Mouse (Mus musculus): Measurements from ENCODE around the gene 4430402I18Rik. TPM values are rescaled to one million over a fixed set of nuclear protein-coding genes. Genes with fewer than 3 reads are reported as not detected.

4430402I18Rik gene
- total and polyA plus RNA-seq, 3 experiments, result 0.14 to 0.51 (median 0.15) TPM

DNA sequence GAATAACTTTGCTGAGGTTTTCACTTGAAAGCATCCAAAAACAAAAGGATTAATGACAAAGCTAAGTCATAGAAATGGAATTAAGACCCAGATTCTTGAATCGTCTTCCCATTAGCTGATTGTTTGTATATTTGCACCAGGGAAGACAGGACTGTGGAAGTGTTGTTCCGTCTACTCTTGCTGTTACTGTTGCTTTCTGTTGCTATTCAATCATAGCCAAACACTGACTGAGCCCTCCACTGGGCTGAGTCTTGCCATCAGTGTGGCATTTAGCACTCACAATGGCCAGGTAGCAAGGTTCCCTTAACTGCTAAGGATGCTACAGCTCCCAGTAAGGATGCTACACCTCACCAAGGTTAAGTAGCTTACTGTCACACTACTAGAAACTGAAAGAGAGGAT, 107.4 kb downstream of the 4430402I18Rik start:
- H3K36me3 ChIP-seq (replicated peaks in 1 of 2; ENCODE audit: control insufficient read depth in 1 of 2, insufficient read depth in 1 of 2, low read length in 1 of 2), result no peaks in the 10 kb centered on the region
- TF ChIP-seq MYC (IDR thresholded peaks at IDR 0.05; ENCODE audit: low read depth, low read length) (no peak), HCFC1 (IDR thresholded peaks at IDR 0.05; ENCODE audit: low read depth, low read length) (no peak), NELFE (IDR thresholded peaks at IDR 0.05; ENCODE audit: low read depth, low read length) (no peak), JUN (IDR thresholded peaks at IDR 0.05; ENCODE audit: insufficient read depth, low read depth, low read length) (no peak), MAX (IDR thresholded peaks at IDR 0.05; ENCODE audit: low read length) (no peak), PAX5 (IDR thresholded peaks at IDR 0.05; ENCODE audit: low read length) (no peak), MEF2A (IDR thresholded peaks at IDR 0.05; ENCODE audit: borderline replicate concordance, low read depth, low read length) (no peak), CHD1 (IDR thresholded peaks at IDR 0.05; ENCODE audit: low read depth, low read length) (no peak), SMC3 (IDR thresholded peaks at IDR 0.05; ENCODE audit: low read depth, low read length) (no peak), ETS1 (conservative IDR thresholded peaks at IDR 0.05; ENCODE audit: low read depth, low read length) (no peak), MAFK (IDR thresholded peaks at IDR 0.05; ENCODE audit: insufficient replicate concordance, low read length) (no peak), RAD21 (IDR thresholded peaks at IDR 0.05; ENCODE audit: low read depth, low read length) (no peak), E2F4 (IDR thresholded peaks at IDR 0.05; ENCODE audit: insufficient replicate concordance, low read depth, low read length) (no peak), EP300 (IDR thresholded peaks at IDR 0.05; ENCODE audit: low read length) (no peak), ZKSCAN1 (IDR thresholded peaks at IDR 0.05; ENCODE audit: borderline replicate concordance, low read depth, low read length) (no peak), POLR2AphosphoS2 (IDR thresholded peaks at IDR 0.05; ENCODE audit: low read depth, low read length) (no peak)
- in situ Hi-C loops (cut with MboI; ENCODE audit: low pct_ligation_motif_present, low pct_unique_long_range_greater_than_20kb, low sequenced_read_pairs), result no loop called here

DNA sequence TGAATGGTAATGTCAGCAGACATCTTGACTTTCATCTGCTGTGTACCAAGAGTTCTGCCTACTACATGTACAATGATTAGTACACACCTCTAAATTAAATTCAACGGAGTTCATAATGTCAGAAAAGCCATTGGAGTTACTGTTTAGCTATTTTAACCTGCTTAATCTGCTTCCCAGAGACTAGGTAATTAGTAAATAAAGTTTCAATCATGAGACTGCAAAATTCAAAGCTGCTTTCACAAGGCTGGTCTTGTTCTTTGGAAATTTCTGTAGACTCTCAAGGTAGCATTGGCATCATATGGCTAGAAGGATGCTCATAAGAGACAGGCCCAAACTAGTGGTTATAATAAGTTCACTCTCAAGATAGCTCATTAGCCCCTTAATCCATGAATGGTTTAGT, 112.8 kb downstream of the 4430402I18Rik start:
- no peaks in the 10 kb centered on the region for H3K36me3 ChIP-seq (replicated peaks in 1 of 2; ENCODE audit: control insufficient read depth in 1 of 2, insufficient read depth in 1 of 2, low read length in 1 of 2)
- no peak overlapping the region for H3K4me2 ChIP-seq (ENCODE audit: insufficient read depth, low read depth, poor library complexity, severe bottlenecking)
- no peaks in the 10 kb centered on the region for H3K4me1 ChIP-seq (ENCODE audit: control insufficient read depth in 1 of 2, insufficient read depth in 2 of 2)
- no peak overlapping the region for H3K9ac ChIP-seq (ENCODE audit: insufficient read depth, low read depth)
- no peaks in the 10 kb centered on the region for H3K27me3 ChIP-seq (replicated peaks)
- dilution Hi-C loops (cut with MboI; ENCODE audit: extremely low pct_ligation_motif_present, extremely low pct_unique_long_range_greater_than_20kb, low sequenced_read_pairs), result no loop called here
- DNase-seq (ENCODE audit: extremely low read depth), result no peak
- in situ Hi-C loops (cut with MboI; ENCODE audit: low pct_ligation_motif_present, low pct_unique_long_range_greater_than_20kb, low sequenced_read_pairs), result no loop called here
- H3K9me3 ChIP-seq (replicated peaks; ENCODE audit: low read length), result no peaks in the 10 kb centered on the region
- no peak overlapping the region for H3K4me3 ChIP-seq (replicated peaks in 1 of 3; ENCODE audit: low read depth in 2 of 3, low read length in 2 of 3, poor library complexity in 1 of 3)
- H3K79me2 ChIP-seq (replicated peaks; ENCODE audit: control insufficient read depth, extremely low read depth, insufficient read depth, poor library complexity, severe bottlenecking), result no peaks in the 10 kb centered on the region
- no peak for TF ChIP-seq JUN (IDR thresholded peaks at IDR 0.05; ENCODE audit: insufficient read depth, low read depth, low read length)
- no peak for TF ChIP-seq RCOR1 (conservative IDR thresholded peaks at IDR 0.05; ENCODE audit: low read depth, low read length)
- no peak for TF ChIP-seq CTCF (conservative IDR thresholded peaks at IDR 0.05 in 1 of 2, IDR thresholded peaks at IDR 0.05 in 1 of 2; ENCODE audit: low read depth in 2 of 2, low read length in 2 of 2)
- no peak for TF ChIP-seq EP300 (IDR thresholded peaks at IDR 0.05; ENCODE audit: low read length)
- TF ChIP-seq RAD21 (IDR thresholded peaks at IDR 0.05; ENCODE audit: low read depth, low read length), result no peak
- no peak for TF ChIP-seq ELF1 (IDR thresholded peaks at IDR 0.05; ENCODE audit: low read depth, low read length)
- no peak for TF ChIP-seq POLR2A (IDR thresholded peaks at IDR 0.05; ENCODE audit: low read depth, low read length)
- no peak for TF ChIP-seq ZNF384 (IDR thresholded peaks at IDR 0.05; ENCODE audit: low read depth, low read length)
- TF ChIP-seq ZC3H11A (IDR thresholded peaks at IDR 0.05; ENCODE audit: low read depth, low read length), result no peak
- no peak for TF ChIP-seq ZKSCAN1 (IDR thresholded peaks at IDR 0.05; ENCODE audit: borderline replicate concordance, low read depth, low read length)
- no peak for TF ChIP-seq MAX (IDR thresholded peaks at IDR 0.05; ENCODE audit: low read length)
- TF ChIP-seq E2F4 (IDR thresholded peaks at IDR 0.05; ENCODE audit: insufficient replicate concordance, low read depth, low read length), result no peak
- no peak for TF ChIP-seq USF2 (conservative IDR thresholded peaks at IDR 0.05; ENCODE audit: low read depth, low read length)
- TF ChIP-seq PAX5 (IDR thresholded peaks at IDR 0.05; ENCODE audit: low read length), result no peak
- no peak for TF ChIP-seq BHLHE40 (IDR thresholded peaks at IDR 0.05; ENCODE audit: low read depth, low read length)
- no peak for TF ChIP-seq TBP (conservative IDR thresholded peaks at IDR 0.05; ENCODE audit: low read depth, low read length)
- TF ChIP-seq ETS1 (conservative IDR thresholded peaks at IDR 0.05; ENCODE audit: low read depth, low read length), result no peak
- no peak for TF ChIP-seq UBTF (IDR thresholded peaks at IDR 0.05; ENCODE audit: low read depth, low read length)
- no peak for TF ChIP-seq KAT2A (IDR thresholded peaks at IDR 0.05; ENCODE audit: insufficient replicate concordance, low read length)
- TF ChIP-seq MYC (IDR thresholded peaks at IDR 0.05; ENCODE audit: low read depth, low read length), result no peak
- no peak overlapping the region for H3K27ac ChIP-seq (ENCODE audit: insufficient read depth, low read depth)

More for the DNA sequence above, 107.4 kb downstream of the 4430402I18Rik start:
- DNase-seq (ENCODE audit: extremely low read depth), result no peak
- H3K27me3 ChIP-seq (replicated peaks), result no peaks in the 10 kb centered on the region
- H3K4me3 ChIP-seq (replicated peaks in 1 of 3; ENCODE audit: low read depth in 2 of 3, low read length in 2 of 3, poor library complexity in 1 of 3), result no peak overlapping the region
- H3K4me2 ChIP-seq (ENCODE audit: insufficient read depth, low read depth, poor library complexity, severe bottlenecking), result no peak overlapping the region
- peaks cover 2 to 3% of the 10 kb centered on the region in 2 experiments; a peak in 1 of 4 replicates for H3K4me1 ChIP-seq (ENCODE audit: control insufficient read depth in 1 of 2, insufficient read depth in 2 of 2)
- H3K9me3 ChIP-seq (replicated peaks; ENCODE audit: low read length), result no peaks in the 10 kb centered on the region
- H3K9ac ChIP-seq (ENCODE audit: insufficient read depth, low read depth), result no peak overlapping the region
- dilution Hi-C loops (cut with MboI; ENCODE audit: extremely low pct_ligation_motif_present, extremely low pct_unique_long_range_greater_than_20kb, low sequenced_read_pairs), result no loop called here
- no peaks in the 10 kb centered on the region for H3K79me2 ChIP-seq (replicated peaks; ENCODE audit: control insufficient read depth, extremely low read depth, insufficient read depth, poor library complexity, severe bottlenecking)
- H3K27ac ChIP-seq (ENCODE audit: insufficient read depth, low read depth), result no peak overlapping the region
